Mouse (Mus musculus): ENCODE results near the gene Rbpms2.

DNA sequence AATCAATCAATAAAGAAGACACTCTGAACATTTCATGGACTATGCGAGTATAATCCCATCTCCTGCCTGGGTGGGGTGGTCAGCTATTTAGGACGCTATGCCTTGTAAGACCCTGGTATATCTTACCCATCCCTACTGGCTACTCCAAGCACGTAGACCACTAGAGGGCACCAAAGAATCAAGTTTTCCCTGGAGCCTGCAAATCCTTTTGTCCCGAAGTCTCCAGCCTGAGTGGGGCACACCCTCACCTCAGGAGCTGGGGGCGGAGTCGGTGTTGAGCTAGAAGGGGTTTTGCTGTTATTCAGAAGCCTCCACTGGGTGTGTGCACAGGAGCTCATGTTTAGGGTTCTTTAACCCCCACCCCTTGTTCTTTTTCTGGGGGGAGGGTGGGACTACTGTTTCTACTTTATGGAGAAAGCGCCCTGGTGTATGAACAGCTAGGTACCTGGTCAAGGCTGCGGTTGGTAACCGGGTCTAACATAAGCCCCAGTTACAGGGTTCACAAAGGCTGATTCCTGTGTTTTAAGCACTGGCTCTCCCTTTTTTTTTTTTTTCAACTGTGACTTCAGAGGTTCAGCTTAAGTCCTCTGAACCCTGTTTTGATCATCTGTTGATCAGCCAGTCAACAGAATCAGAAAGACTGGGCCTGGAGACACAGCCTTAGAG lies 23.8 kb upstream of the Rbpms2 start:
- peak; percentile 75; the same call in 1 of the 2 replicates for TF ChIP-seq CTCF (IDR thresholded peaks at IDR 0.05; ENCODE audit: extremely low read depth, insufficient read length, insufficient replicate concordance, low read depth, low read length)
- TF ChIP-seq POLR2A (IDR thresholded peaks at IDR 0.05; ENCODE audit: low read depth, low read length) = no peak

Measured in small intestine, adult 2 months (tissue).